Mouse (Mus musculus) heart, adult 2 months (tissue): ENCODE data around the gene Robo1. TPM values are rescaled to one million over a fixed set of nuclear protein-coding genes. Genes with fewer than 3 reads are reported as not detected.

Experiments used
- DNase-seq, 2 experiments: peaks; one replicate each; pipeline ENCODE4 v3.0.0; 2021
- H3K27ac ChIP-seq: fragments of 200-600 bp; 2 replicates; pipeline ENCODE4 v1.8.1; 2022
- H3K27me3 ChIP-seq: fragments of 200-500 bp; 2 replicates; pipeline ENCODE4 v1.6.1; 2012; ENCODE audit warnings: mild to moderate bottlenecking, low read length, inconsistent platforms, mixed read lengths; ENCODE audit not compliant: control insufficient read depth, insufficient read depth
- H3K36me3 ChIP-seq: fragments of 200-500 bp; 2 replicates; pipeline ENCODE4 v1.6.1; 2012; ENCODE audit warnings: low read length, inconsistent platforms; ENCODE audit not compliant: control insufficient read depth, insufficient read depth
- H3K4me1 ChIP-seq: fragments of 200-500 bp; 2 replicates; pipeline ENCODE4 v1.6.1; 2011; ENCODE audit warnings: low read length; ENCODE audit not compliant: control insufficient read depth, insufficient read depth
- H3K4me3 ChIP-seq: fragments of 200-600 bp; 2 replicates; pipeline ENCODE4 v1.8.1; 2022
- H3K79me2 ChIP-seq: fragments of 200-500 bp; replicated peaks from 2 replicates; pipeline ENCODE4 v1.6.1; 2012; ENCODE audit warnings: mild to moderate bottlenecking, inconsistent platforms, low read length, moderate library complexity, mixed read lengths; ENCODE audit not compliant: control insufficient read depth, insufficient read depth
- H3K9ac ChIP-seq: fragments of 200-500 bp; 2 replicates; pipeline ENCODE4 v1.6.1; 2012; ENCODE audit warnings: low read depth, mild to moderate bottlenecking, control low read depth, inconsistent platforms, low read length, mixed read lengths
- CTCF ChIP-seq: fragments of 200-600 bp; IDR thresholded peaks from 2 replicates; pipeline ENCODE4 v1.8.1; 2022; ENCODE audit warnings: antibody characterized with exemption, mild to moderate bottlenecking, moderate library complexity
- EP300 ChIP-seq: fragments of 200-500 bp; IDR thresholded peaks from 2 replicates; pipeline ENCODE4 v1.6.1; 2011; ENCODE audit warnings: low read depth, low read length, control low read depth; ENCODE audit not compliant: insufficient read depth
- POLR2A ChIP-seq: fragments of 200-500 bp; IDR thresholded peaks from 2 replicates; pipeline ENCODE4 v1.6.1; 2011; ENCODE audit warnings: mild to moderate bottlenecking, low read depth, low read length, control low read depth; ENCODE audit not compliant: insufficient read depth
- WGBS: fragments of 180-500 bp; shearing (Covaris S2); methylation state at CpG from one replicate; pipeline ENCODE4 v1.1.7; 2018; 5-methylcytosine and 5-hydroxymethylcytosine counted together
- intact Hi-C: fragments of 180-260 bp; cut with DNase I; formaldehyde crosslinking; loops from one replicate; pipeline ENCODE4 v1.15.1; 2025
- long read RNA-seq: library from polyadenylated mRNA; stranded (forward); transcript quantifications from one replicate; pipeline ENCODE4 v2.0.0, GENCODE M21; 2021
- polyA plus RNA-seq: library from polyadenylated mRNA; depleted of rRNA; stranded (reverse); fragments of >200 nt; gene quantifications from 2 replicates; pipeline ENCODE4 v1.2.3, GENCODE M21; 2012; rRNA removed
- total RNA-seq, 2 experiments: library from RNA; stranded (reverse); gene quantifications; 2 replicates each; pipeline ENCODE4 v1.2.3; 2021

Gene Robo1
- total RNA-seq (1 to 10 TPM; 1.1 to 1.2 TPM), polyA plus RNA-seq (0.76 and 1.7 TPM in 2 replicates)
- long read RNA-seq, partial matches to known transcripts: 0 of 4 reads
- long read RNA-seq, other reads (novel, unspliced or antisense): 2 of 4 reads

DNA sequence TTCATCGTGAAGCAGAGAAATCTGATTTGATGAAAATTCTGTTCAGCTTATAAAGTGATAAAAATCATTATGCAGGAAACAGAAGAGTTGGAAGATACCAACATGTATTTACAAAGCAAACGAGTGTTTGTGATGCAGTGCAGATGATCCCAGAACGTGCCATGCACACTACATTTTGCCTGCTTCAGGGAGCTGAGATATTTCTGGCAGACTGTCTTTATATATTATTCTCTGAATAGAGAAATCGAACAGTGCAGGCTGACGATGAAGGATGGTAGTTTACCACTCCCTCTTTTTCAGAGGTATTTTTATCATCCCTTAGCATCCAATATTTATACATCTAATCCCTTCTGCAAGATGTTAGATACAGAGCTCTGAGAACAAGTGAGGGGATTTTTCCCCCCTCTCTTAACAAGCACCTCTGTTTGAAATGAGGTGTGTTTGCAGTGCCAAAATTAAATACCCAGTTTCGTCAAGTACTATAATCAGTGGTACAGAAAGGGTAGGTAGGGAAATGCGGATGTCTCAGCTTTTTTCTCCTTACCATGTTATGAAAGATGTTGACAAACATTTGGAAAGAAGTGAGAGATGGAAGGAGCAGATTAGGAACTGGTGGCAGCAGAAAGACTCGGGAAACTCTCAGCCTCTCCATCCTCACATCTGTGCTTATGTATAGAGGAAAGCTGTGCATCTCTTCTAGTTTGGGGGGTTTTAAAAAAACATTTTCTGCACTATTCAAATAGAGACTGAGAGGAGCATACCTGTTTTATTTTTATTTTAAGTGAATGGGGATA, at the start of gene Robo1:
TSS of gene Robo1 (plus strand) at position 770 of the 794 bp plus-strand sequence.
- H3K36me3 ChIP-seq: no peaks in the 10 kb centered on the region
- 56% methylated on average over 8 of the region's 8 CpGs for WGBS
- no peak within 1 kb of the TSS for H3K27ac ChIP-seq
- no peak for TF ChIP-seq CTCF
- no peak for DNase-seq
- no peak within 1 kb of the TSS for H3K9ac ChIP-seq
- H3K27me3 ChIP-seq: no peaks in the 10 kb centered on the region
- H3K4me1 ChIP-seq: no peaks in the 10 kb centered on the region
- intact Hi-C loops: no loop called here
- no peaks in the 10 kb centered on the region for H3K79me2 ChIP-seq
- no peak within 1 kb of the TSS for H3K4me3 ChIP-seq

DNA sequence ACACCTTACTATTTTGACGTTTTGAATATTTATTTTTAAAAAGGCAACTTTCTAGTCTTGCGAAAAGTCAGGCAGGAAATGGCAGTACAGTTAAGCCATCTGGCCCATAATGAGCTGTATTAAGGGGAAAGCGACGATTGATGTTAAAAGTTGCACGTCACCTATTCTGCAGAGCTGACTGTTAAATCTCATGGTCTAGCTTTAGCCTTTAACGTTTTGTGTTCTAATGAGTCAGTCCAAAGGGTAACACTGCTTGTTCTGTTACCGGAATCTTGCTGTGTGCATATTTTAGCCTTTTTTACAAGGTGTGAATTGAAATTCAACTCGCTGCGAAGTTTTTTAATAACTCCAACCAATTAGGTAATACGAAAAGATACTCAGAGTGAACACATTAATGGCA, 40.3 kb upstream of the Robo1 start:
- 76% methylated on average over 10 of the region's 10 CpGs for WGBS
- Histone ChIP-seq H3K27ac (no peak overlapping the region), H3K4me3 (no peak overlapping the region), H3K27me3 (no peaks in the 10 kb centered on the region), H3K36me3 (no peaks in the 10 kb centered on the region), H3K79me2 (no peaks in the 10 kb centered on the region), H3K4me1 (no peaks in the 10 kb centered on the region), H3K9ac (no peak overlapping the region)
- TF ChIP-seq CTCF (no peak), POLR2A (no peak), EP300 (no peak)
- DNase-seq: no peak
- intact Hi-C loops: no loop called here

DNA sequence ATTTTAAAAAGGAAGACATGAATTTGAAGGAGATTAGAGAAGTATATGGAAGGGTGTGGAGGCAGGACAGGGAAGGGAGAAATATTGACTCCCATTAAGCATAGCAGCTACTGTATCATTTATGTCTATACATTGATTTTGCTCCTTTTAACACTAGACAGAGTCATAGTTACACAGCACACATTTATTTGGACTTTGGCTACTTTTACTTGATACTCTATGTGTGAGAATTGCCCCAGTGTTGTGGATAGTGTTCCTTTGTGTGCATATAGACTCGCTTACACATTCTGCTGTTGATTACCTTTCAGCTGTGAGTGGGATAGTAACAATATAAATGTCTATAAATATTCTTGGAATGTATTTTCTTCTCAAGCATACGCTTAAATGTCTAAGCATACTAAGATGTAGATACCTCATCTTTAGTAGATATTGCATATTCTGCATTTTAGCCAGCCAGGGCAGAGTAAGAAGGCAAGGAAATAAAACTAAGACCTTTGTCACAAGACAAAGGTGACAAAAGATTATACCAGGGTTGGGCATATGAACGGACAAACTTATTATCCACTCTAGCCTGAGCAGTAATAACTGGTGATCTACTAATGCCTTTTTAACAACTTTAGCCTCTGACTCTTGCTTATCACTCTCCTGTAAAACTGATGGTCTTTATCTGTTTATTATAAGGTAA, 31.6 kb upstream of the Robo1 start:
- TF ChIP-seq EP300 (no peak), CTCF (no peak), POLR2A (no peak)
- WGBS: 78% methylated on average over 3 of the region's 3 CpGs
- DNase-seq: no peak
- Histone ChIP-seq H3K4me3 (no peak overlapping the region), H3K79me2 (no peaks in the 10 kb centered on the region), H3K27ac (no peak overlapping the region), H3K27me3 (no peaks in the 10 kb centered on the region), H3K9ac (no peak overlapping the region), H3K4me1 (no peaks in the 10 kb centered on the region), H3K36me3 (no peaks in the 10 kb centered on the region)
- intact Hi-C loops: no loop called here

DNA sequence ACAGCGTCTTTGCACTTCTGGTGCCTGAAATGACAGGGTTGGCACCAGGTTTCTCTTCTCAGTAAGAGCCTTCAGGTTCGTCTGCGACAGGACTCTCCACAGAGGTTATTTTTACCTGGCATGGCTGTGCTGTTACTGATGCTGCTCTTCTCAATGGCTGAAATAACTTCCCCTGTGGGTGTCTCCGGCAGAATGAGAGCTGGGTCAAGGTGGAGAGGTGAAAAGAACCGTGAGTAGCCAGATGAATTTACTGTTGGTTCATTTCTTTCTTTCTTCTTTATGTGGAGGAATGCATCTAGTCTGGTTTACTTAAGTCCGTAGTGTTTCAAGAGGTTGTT, 194 bp downstream of the Robo1 start:
- Histone ChIP-seq H3K4me3 (no peak overlapping the region), H3K27me3 (no peaks in the 10 kb centered on the region), H3K27ac (no peak overlapping the region), H3K9ac (no peak overlapping the region), H3K36me3 (no peaks in the 10 kb centered on the region), H3K4me1 (no peaks in the 10 kb centered on the region), H3K79me2 (no peaks in the 10 kb centered on the region)
- intact Hi-C loops: no loop called here
- TF ChIP-seq CTCF (no peak), POLR2A (no peak), EP300 (no peak)
- WGBS: 50% methylated on average over 6 of the region's 6 CpGs
- DNase-seq: no peak

DNA sequence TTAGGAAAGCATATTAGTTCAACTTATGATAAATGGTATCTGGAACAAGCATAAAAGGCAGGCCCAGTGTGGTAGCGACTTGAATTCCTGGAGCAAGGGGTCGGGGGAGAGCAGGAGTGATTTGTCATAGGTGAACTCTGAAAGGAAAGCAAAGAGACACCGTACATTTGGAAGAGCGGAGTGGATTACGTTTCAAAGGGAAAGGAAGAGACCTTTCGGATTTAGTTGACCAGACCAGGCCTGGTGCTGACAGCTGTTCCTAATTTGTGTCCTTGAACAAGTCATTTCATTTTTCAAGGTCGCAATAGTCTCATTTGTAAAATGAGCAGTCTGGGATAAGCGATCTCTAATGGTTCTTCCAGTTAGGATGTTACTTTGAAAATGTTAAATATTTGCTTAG, 19.2 kb downstream of the Robo1 start:
- H3K27ac ChIP-seq: no peak overlapping the region
- 74% methylated on average over 8 of the region's 8 CpGs for WGBS
- intact Hi-C loops: no loop called here
- TF ChIP-seq EP300 (no peak), CTCF (no peak)
- no peaks in the 10 kb centered on the region for H3K79me2 ChIP-seq
- H3K36me3 ChIP-seq: no peaks in the 10 kb centered on the region
- no peak overlapping the region for H3K9ac ChIP-seq
- no peaks in the 10 kb centered on the region for H3K4me1 ChIP-seq
- DNase-seq: no peak
- H3K27me3 ChIP-seq: no peaks in the 10 kb centered on the region
- no peak overlapping the region for H3K4me3 ChIP-seq

DNA sequence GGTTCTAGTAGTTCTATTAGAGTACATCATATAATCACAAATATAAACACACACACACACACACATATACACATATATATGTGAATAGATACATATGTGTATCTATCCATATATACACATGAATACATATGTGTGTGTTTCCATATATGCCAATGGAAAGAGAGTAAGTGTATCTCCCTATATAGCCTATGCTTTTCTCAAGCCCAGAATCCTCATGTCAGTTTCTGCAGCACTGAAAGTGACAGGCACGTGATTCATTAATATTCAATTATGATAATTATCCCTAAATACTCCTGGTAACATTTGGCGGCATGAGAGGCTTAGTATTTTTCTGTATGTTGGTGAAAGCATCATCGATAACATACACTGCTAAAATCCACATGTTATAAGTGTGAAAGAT, 20.5 kb downstream of the Robo1 start:
- Histone ChIP-seq H3K27ac (no peak overlapping the region), H3K27me3 (no peaks in the 10 kb centered on the region), H3K79me2 (no peaks in the 10 kb centered on the region), H3K9ac (no peak overlapping the region), H3K36me3 (no peaks in the 10 kb centered on the region), H3K4me3 (no peak overlapping the region), H3K4me1 (no peaks in the 10 kb centered on the region)
- intact Hi-C loops: no loop called here
- WGBS: 80% methylated on average over 3 of the region's 3 CpGs
- no peak for TF ChIP-seq CTCF
- no peak for TF ChIP-seq EP300
- TF ChIP-seq POLR2A: no peak
- DNase-seq: no peak
